Mouse (Mus musculus): ENCODE results near the gene Hps1.
A peak's percentile ranks its signal among the peaks of the same experiment; 100 is the strongest.

The Hps1 gene

GRCm38 (mm10) chr19:42718101-42718500, 61.7 kb downstream of the Hps1 start:
- DNase-seq (ENCODE audit: low read depth, low spot score) = no peak

- DNase-seq (ENCODE audit: low read depth, low spot score) = peak; percentile 42
Measured at GRCm38 (mm10) chr19:42717668-42718067, 62.1 kb downstream of the Hps1 start.

- peak; percentile 70 for DNase-seq (ENCODE audit: low read depth, low spot score)
Measured at GRCm38 (mm10) chr19:42716507-42716906, 63.3 kb downstream of the Hps1 start.

- no peak for DNase-seq (ENCODE audit: low read depth, low spot score)
Measured at GRCm38 (mm10) chr19:42713770-42714169, 66.0 kb downstream of the Hps1 start.

Data from brain, adult 2 months (tissue).